Mouse (Mus musculus): ENCODE results near the gene H2-DMb2. TPM values are rescaled to one million over a fixed set of nuclear protein-coding genes. Genes with fewer than 3 reads are reported as not detected.

H2-DMb2 gene
- polyA plus RNA-seq (2016; fragmentation: Nextera tagmentation; extraction: Ambion mirVana): 0.17 and 0.28 TPM in 2 replicates

DNA sequence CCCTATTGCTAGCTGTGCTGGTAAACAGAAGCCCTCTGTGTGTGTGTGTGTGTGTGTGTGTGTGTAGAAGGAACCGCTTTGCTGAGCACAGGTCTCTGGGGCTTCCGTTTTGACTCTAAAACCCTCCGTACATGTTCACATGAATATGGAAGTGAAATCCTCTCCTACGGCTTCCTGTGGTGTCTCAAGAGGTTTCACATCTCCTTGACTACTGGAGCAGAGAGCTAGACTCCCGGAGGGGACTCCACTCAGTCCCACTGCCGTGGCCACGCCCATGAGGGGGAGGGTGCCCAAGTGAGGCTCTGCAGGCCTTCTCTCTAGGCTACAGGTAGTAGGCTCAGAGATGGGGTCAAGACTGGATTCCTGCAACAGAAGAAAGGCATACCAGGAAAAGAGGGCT lies at the start of gene H2-DMb2:
TSS of gene H2-DMb2 (plus strand) at position 275 of the 400 bp plus-strand sequence.
- peaks cover 36% of the 10 kb centered on the region for H3K27me3 ChIP-seq (replicated peaks; ENCODE audit: low read depth, poor library complexity, severe bottlenecking)
- peak; percentile 31 for DNase-seq (ENCODE audit: low spot score)

GRCm38 (mm10) chr17:34094283-34095035 lies 48.6 kb upstream of the H2-DMb2 start:
- H3K4me3 ChIP-seq: no peak overlapping the region

More for the DNA sequence above, at the start of gene H2-DMb2:
- H3K9me3 ChIP-seq: no peaks in the 10 kb centered on the region
- 31% methylated on average over 7 of the region's 7 CpGs for WGBS
- H3K27ac ChIP-seq (replicated peaks): peak within 1 kb of the TSS; percentile 14; the same call in 1 of the 2 replicates
- no peak within 1 kb of the TSS for H3K4me3 ChIP-seq
- no peaks in the 10 kb centered on the region for H3K36me3 ChIP-seq (replicated peaks)
- peaks cover 36% of the 10 kb centered on the region for H3K4me1 ChIP-seq

DNA sequence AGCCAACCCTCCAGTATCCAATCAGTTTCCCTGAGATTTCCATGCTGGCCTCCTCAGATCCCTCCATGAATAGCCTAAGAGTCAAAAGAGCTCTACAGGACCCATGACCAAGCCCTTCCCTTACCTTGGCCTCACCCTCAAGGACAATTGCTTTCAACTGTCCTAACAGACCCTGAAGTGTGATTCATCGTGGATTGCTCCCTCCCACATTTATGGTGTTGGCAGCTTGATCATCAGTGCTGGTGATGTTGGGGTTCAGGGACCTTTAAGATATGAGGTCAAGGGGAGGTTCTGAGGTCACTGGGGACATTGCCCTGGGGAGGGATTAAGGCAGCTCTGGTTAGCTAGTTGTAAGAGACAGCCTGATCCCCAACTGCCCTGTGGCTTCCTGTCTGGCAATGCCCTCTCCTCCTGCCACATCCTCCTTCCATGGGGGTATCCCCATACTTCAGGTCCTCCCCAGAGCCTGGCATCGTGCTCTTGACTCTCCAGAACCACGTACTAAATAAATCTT lies 46.6 kb upstream of the H2-DMb2 start:
- H3K27ac ChIP-seq (replicated peaks): no peak overlapping the region
- 77% methylated on average over 3 of the region's 3 CpGs for WGBS
- H3K36me3 ChIP-seq (replicated peaks): no peaks in the 10 kb centered on the region

More at GRCm38 (mm10) chr17:34094283-34095035, 48.6 kb upstream of the H2-DMb2 start:
- H3K36me3 ChIP-seq (replicated peaks): no peaks in the 10 kb centered on the region
- DNase-seq (ENCODE audit: low spot score): no peak
- H3K4me1 ChIP-seq: peaks cover 18% of the 10 kb centered on the region
- no peak overlapping the region for H3K27ac ChIP-seq (replicated peaks)
- H3K9me3 ChIP-seq: peaks cover 6% of the 10 kb centered on the region; the same call in 1 of the 2 replicates
- 84% methylated on average over 27 of the region's 27 CpGs for WGBS
- H3K27me3 ChIP-seq (replicated peaks; ENCODE audit: low read depth, poor library complexity, severe bottlenecking): no peaks in the 10 kb centered on the region; the same call in 1 of the 2 replicates

GRCm38 (mm10) chr17:34097272-34097671 lies 45.8 kb upstream of the H2-DMb2 start:
- WGBS: 71% methylated on average over 5 of the region's 5 CpGs
- H3K27me3 ChIP-seq (replicated peaks; ENCODE audit: low read depth, poor library complexity, severe bottlenecking): peaks cover 8% of the 10 kb centered on the region; the same call in 1 of the 2 replicates
- H3K4me3 ChIP-seq: no peak overlapping the region
- H3K4me1 ChIP-seq: peaks cover 18% of the 10 kb centered on the region
- no peaks in the 10 kb centered on the region for H3K36me3 ChIP-seq (replicated peaks)
- no peak for DNase-seq (ENCODE audit: low spot score)
- peaks cover 6% of the 10 kb centered on the region; the same call in 1 of the 2 replicates for H3K9me3 ChIP-seq
- H3K27ac ChIP-seq (replicated peaks): no peak overlapping the region

More for the DNA sequence above, 46.6 kb upstream of the H2-DMb2 start:
- no peak for DNase-seq (ENCODE audit: low spot score)
- peaks cover 8% of the 10 kb centered on the region; the same call in 1 of the 2 replicates for H3K27me3 ChIP-seq (replicated peaks; ENCODE audit: low read depth, poor library complexity, severe bottlenecking)
- H3K4me1 ChIP-seq: peaks cover 19% of the 10 kb centered on the region
- H3K4me3 ChIP-seq: no peak overlapping the region
- H3K9me3 ChIP-seq: peaks cover 6% of the 10 kb centered on the region; the same call in 1 of the 2 replicates

- WGBS: 63% methylated on average over 10 of the region's 10 CpGs
- H3K4me3 ChIP-seq: no peak overlapping the region
- H3K36me3 ChIP-seq (replicated peaks): no peaks in the 10 kb centered on the region
- H3K27ac ChIP-seq (replicated peaks): no peak overlapping the region
- H3K27me3 ChIP-seq (replicated peaks; ENCODE audit: low read depth, poor library complexity, severe bottlenecking): peaks cover 8% of the 10 kb centered on the region; the same call in 1 of the 2 replicates
- H3K9me3 ChIP-seq: peaks cover 6% of the 10 kb centered on the region; the same call in 1 of the 2 replicates
- peaks cover 4% of the 10 kb centered on the region for H3K4me1 ChIP-seq
- DNase-seq (ENCODE audit: low spot score): no peak
These were observed 44.2 kb upstream of the H2-DMb2 start for GRCm38 (mm10) chr17:34098709-34099479.

DNA sequence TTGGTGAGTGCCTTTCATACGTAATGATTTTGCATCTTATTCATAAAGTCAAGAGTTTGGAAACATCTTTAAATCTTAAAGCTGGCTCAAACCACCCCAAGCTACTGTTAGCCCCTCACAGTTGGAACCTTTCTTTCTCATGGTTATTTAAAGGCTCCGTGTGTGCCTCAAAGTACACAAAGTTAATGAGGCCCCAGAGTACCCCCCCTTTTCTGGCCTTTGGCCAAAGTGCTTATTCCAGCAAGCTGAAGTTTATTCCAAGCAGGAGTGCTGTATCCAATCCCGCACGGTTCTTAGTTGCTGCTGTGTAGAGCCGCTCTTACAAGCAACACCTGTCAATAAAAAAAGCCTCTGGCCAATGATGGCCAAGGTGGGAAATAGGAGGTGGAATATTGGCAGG lies 43.6 kb upstream of the H2-DMb2 start:
- H3K4me1 ChIP-seq: peaks cover 3% of the 10 kb centered on the region; the same call in 1 of the 2 replicates
- WGBS: 72% methylated on average over 5 of the region's 5 CpGs
- H3K36me3 ChIP-seq (replicated peaks): no peaks in the 10 kb centered on the region
- H3K27ac ChIP-seq (replicated peaks): no peak overlapping the region
- H3K9me3 ChIP-seq: peaks cover 4% of the 10 kb centered on the region; the same call in 1 of the 2 replicates
- H3K4me3 ChIP-seq: no peak overlapping the region
- DNase-seq (ENCODE audit: low spot score): no peak
- peaks cover 8% of the 10 kb centered on the region; the same call in 1 of the 2 replicates for H3K27me3 ChIP-seq (replicated peaks; ENCODE audit: low read depth, poor library complexity, severe bottlenecking)

- no peak overlapping the region for H3K4me3 ChIP-seq
- peaks cover 3% of the 10 kb centered on the region; the same call in 1 of the 2 replicates for H3K4me1 ChIP-seq
- H3K36me3 ChIP-seq (replicated peaks): no peaks in the 10 kb centered on the region
- no peak overlapping the region for H3K27ac ChIP-seq (replicated peaks)
- H3K9me3 ChIP-seq: no peaks in the 10 kb centered on the region
- 35% methylated on average over 5 of the region's 5 CpGs for WGBS
- no peak for DNase-seq (ENCODE audit: low spot score)
- H3K27me3 ChIP-seq (replicated peaks; ENCODE audit: low read depth, poor library complexity, severe bottlenecking): peaks cover 8% of the 10 kb centered on the region; the same call in 1 of the 2 replicates
These were observed 41.9 kb upstream of the H2-DMb2 start for GRCm38 (mm10) chr17:34101185-34101584.

- Histone ChIP-seq H3K36me3 (replicated peaks) (no peaks in the 10 kb centered on the region), H3K9me3 (no peaks in the 10 kb centered on the region), H3K4me1 (peaks cover 3% of the 10 kb centered on the region; the same call in 1 of the 2 replicates), H3K27ac (replicated peaks) (no peak overlapping the region), H3K4me3 (peak overlapping the region; percentile 31; the same call in 1 of the 2 replicates), H3K27me3 (replicated peaks; ENCODE audit: low read depth, poor library complexity, severe bottlenecking) (peaks cover 8% of the 10 kb centered on the region; the same call in 1 of the 2 replicates)
- peak; percentile 93 for DNase-seq (ENCODE audit: low spot score)
- WGBS: 10% methylated on average over 12 of the region's 12 CpGs
These were observed 41.5 kb upstream of the H2-DMb2 start for GRCm38 (mm10) chr17:34101604-34102032.

GRCm38 (mm10) chr17:34102831-34103230 lies 40.3 kb upstream of the H2-DMb2 start:
- Histone ChIP-seq H3K27ac (replicated peaks) (no peak overlapping the region), H3K9me3 (no peaks in the 10 kb centered on the region), H3K27me3 (replicated peaks; ENCODE audit: low read depth, poor library complexity, severe bottlenecking) (peaks cover 8% of the 10 kb centered on the region; the same call in 1 of the 2 replicates), H3K4me3 (no peak overlapping the region), H3K36me3 (replicated peaks) (0 out of 2 replicates have a peak, but pooled peaks cover 4% of the 10 kb centered on the region), H3K4me1 (peaks cover 3% of the 10 kb centered on the region; the same call in 1 of the 2 replicates)
- 79% methylated on average over 6 of the region's 6 CpGs for WGBS
- DNase-seq (ENCODE audit: low spot score): no peak

GRCm38 (mm10) chr17:34104804-34105203 lies 38.3 kb upstream of the H2-DMb2 start:
- peaks cover 3% of the 10 kb centered on the region; the same call in 1 of the 2 replicates for H3K4me1 ChIP-seq

GRCm38 (mm10) chr17:34106555-34106954 lies 36.6 kb upstream of the H2-DMb2 start:
- 87% methylated on average over 7 of the region's 7 CpGs for WGBS
- DNase-seq (ENCODE audit: low spot score): no peak
- no peak overlapping the region for H3K4me3 ChIP-seq
- no peaks in the 10 kb centered on the region for H3K9me3 ChIP-seq
- no peak overlapping the region for H3K27ac ChIP-seq (replicated peaks)
- peaks cover 11% of the 10 kb centered on the region; the same call in 1 of the 2 replicates for H3K4me1 ChIP-seq
- H3K27me3 ChIP-seq (replicated peaks; ENCODE audit: low read depth, poor library complexity, severe bottlenecking): no peaks in the 10 kb centered on the region
- H3K36me3 ChIP-seq (replicated peaks): peaks cover 35% of the 10 kb centered on the region

More at GRCm38 (mm10) chr17:34104804-34105203, 38.3 kb upstream of the H2-DMb2 start:
- Histone ChIP-seq H3K36me3 (replicated peaks) (peaks cover 17% of the 10 kb centered on the region), H3K9me3 (no peaks in the 10 kb centered on the region), H3K4me3 (no peak overlapping the region), H3K27ac (replicated peaks) (no peak overlapping the region), H3K27me3 (replicated peaks; ENCODE audit: low read depth, poor library complexity, severe bottlenecking) (peaks cover 8% of the 10 kb centered on the region; the same call in 1 of the 2 replicates)
- DNase-seq (ENCODE audit: low spot score): no peak
- 88% methylated on average over 9 of the region's 9 CpGs for WGBS
